Mouse (Mus musculus) C2C12 (cell line): ENCODE data around the gene Clasrp.

Experiments
- CTCF ChIP-seq: IDR thresholded peaks from one replicate; pipeline ENCODE4 v1.5.1; 2011; ENCODE audit not compliant: control insufficient read depth, insufficient read depth, insufficient read length
- USF1 ChIP-seq: IDR thresholded peaks from one replicate; pipeline ENCODE4 v1.6.1; 2011; ENCODE audit warnings: low read depth, mild to moderate bottlenecking, control low read depth, moderate library complexity

DNA sequence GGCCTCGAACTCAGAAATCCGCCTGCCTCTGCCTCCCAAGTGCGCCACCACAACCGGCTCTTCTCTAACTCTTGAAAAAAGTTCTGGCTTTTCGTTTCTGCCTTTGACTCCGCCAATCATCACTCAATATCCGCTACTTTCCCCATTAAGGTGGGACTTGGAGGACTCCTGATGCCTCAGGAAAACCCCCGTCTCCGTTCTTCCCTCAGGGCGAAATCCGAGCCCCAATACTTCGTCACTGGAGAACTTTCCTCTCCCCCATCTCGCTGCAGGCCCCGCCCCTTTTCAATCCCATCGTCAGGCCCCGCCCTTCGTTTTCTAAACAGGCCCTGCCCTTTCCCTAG lies 23.9 kb upstream of the Clasrp start:
- TF ChIP-seq USF1 (no peak), CTCF (no peak)
